Mouse (Mus musculus) heart, postnatal 4 days (tissue): ENCODE data around the gene Igsf10. TPM values are rescaled to one million over a fixed set of nuclear protein-coding genes. Genes with fewer than 3 reads are reported as not detected.

ENCODE experiments used
- DNase-seq: peaks from one replicate; pipeline ENCODE4 v3.0.0; 2021
- total RNA-seq, 2 experiments: library from RNA; stranded (reverse); gene quantifications; 2 replicates each; pipeline ENCODE4 v1.2.3; 2021

Gene Igsf10
- total RNA-seq, 2 experiments from 2014 or later: 11.2 to 11.8 TPM

DNA sequence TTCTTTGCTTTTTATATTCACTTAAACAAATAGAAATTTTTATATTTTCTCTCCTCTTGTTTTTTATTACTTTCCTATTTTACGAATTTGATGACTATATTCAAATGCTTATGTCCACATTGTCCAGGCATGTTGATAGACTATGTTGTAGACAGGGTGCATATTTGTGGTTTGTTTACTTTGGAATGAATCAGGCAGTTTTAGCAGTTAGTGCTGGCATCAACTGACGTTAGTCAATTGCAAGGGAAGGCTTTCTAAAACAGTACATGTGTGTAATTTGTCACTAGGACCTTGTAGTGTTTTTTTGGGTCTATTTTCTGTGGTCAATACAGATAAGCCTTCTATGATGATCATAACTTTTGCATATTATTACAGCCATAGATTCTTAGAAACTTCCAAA is 53.6 kb downstream of the Igsf10 start:
- DNase-seq: no peak

DNA sequence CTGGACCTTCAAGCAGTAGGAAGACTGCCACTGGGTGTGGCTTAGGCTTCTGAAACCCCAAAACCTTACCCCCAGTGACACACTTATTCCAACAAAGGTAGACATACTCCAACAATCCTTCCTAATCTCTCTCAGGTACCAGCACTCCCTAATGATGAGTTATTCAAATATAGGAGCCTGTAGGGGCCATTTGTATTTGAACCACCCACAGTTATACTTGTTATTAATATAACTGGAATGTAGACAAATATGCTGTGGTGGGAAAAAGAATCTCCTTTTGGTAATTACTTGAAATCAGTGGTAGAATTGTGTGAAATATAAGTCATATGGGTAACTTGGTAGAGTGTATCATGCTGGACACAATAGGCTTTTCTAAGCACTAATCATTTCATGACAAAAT is 65.6 kb downstream of the Igsf10 start:
- no peak for DNase-seq

- DNase-seq: no peak
Observed at GRCm38 (mm10) chr3:59278254-59278533, 66.0 kb downstream of the Igsf10 start.

DNA sequence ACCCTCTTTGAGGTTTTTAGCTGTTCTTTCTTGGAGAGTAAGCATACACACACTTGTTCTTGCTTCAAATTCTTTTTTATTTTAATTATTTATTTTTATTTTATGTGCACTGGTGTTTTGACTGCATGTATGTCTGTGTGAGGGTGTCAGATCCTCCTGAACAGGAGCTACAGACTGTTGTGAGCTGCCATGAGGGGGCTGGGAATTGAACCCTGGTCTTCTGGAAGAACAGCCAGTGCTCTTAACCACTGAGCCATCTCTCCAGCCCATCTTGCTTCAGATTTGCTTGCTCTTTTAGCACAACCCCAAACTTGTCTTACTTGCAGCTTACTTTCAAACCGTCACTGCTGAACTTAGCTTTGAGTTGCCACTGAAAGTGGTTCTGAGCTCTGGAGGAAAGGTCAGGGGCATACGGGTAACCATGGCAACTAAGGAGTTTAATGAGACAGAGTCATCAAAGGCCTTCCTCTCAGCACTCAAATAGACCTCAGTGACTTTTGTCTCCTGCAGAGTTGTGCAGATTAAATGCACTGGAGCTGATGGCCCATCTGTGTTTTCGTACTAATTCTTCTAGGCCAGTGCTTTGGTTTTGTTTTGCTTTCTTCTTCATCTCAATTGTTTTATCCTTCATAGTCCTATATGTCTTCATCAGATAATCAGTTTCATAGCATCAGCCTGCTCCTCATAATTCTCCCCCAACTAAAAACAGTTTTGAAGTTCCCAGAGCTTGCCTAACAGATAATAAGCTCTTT is 66.5 kb downstream of the Igsf10 start:
- no peak for DNase-seq

- no peak for DNase-seq
Observed at GRCm38 (mm10) chr3:59270811-59271210, 73.4 kb downstream of the Igsf10 start.

Other genes starting within 250 kb of the Igsf10 start
- gene Gpr171, start 242.6 kb downstream of the Igsf10 start, total RNA-seq: not detected
- 1 to 10 TPM; 1.4 to 1.6 TPM for gene P2ry14, start 190.8 kb downstream of the Igsf10 start, total RNA-seq
- gene Gpr87, start 149.3 kb downstream of the Igsf10 start, total RNA-seq: not detected
- under 1 TPM; 0.29 to 0.57 TPM for gene P2ry13, start 133.5 kb downstream of the Igsf10 start, total RNA-seq
- gene P2ry12, start 81.5 kb downstream of the Igsf10 start, total RNA-seq: 1 to 10 TPM; 1.7 to 2.4 TPM